Mouse (Mus musculus): Measurements from ENCODE around the gene Slc25a51. TPM values are rescaled to one million over a fixed set of nuclear protein-coding genes. Genes with fewer than 3 reads are reported as not detected.
"Not testable (repeated sequence)": the region's sequence is repeated elsewhere in the genome, so short reads cannot be mapped to it uniquely, and the experiment has no call there.

Gene Slc25a51
- polyA plus RNA-seq, 1 experiment from 2014 or later = 71.2 TPM

- H3K9me3 ChIP-seq = no peaks in the 10 kb centered on the region
- H3K27ac ChIP-seq = no peak overlapping the region
- no peak overlapping the region for H3K4me3 ChIP-seq
- H3K36me3 ChIP-seq = peaks cover 15% of the 10 kb centered on the region
- no peaks in the 10 kb centered on the region; the same call in 1 of the 2 replicates for H3K4me1 ChIP-seq (replicated peaks)
- no peak overlapping the region for H3K4me2 ChIP-seq
- H3K27me3 ChIP-seq = no peaks in the 10 kb centered on the region
- 82% methylated on average over 8 of the region's 8 CpGs for WGBS
- H3K9ac ChIP-seq = no peak overlapping the region
- ATAC-seq (ENCODE audit: low FRiP score) = no peak
These were observed 15.6 kb downstream of the Slc25a51 start for GRCm38 (mm10) chr4:45392994-45393393.

GRCm38 (mm10) chr4:45392572-45392971, 16.0 kb downstream of the Slc25a51 start:
- no peak overlapping the region for H3K4me3 ChIP-seq
- H3K4me2 ChIP-seq = no peak overlapping the region
- H3K36me3 ChIP-seq = peaks cover 11% of the 10 kb centered on the region
- no peaks in the 10 kb centered on the region for H3K27me3 ChIP-seq
- no peak overlapping the region for H3K27ac ChIP-seq
- no peaks in the 10 kb centered on the region for H3K9me3 ChIP-seq
- no peak overlapping the region for H3K9ac ChIP-seq
- no peaks in the 10 kb centered on the region; the same call in 1 of the 2 replicates for H3K4me1 ChIP-seq (replicated peaks)
- no peak for ATAC-seq (ENCODE audit: low FRiP score)
- WGBS = 78% methylated on average over 11 of the region's 11 CpGs

- Histone ChIP-seq H3K27ac (no peak overlapping the region), H3K9me3 (no peaks in the 10 kb centered on the region), H3K4me2 (no peak overlapping the region), H3K27me3 (no peaks in the 10 kb centered on the region), H3K4me1 (replicated peaks) (no peaks in the 10 kb centered on the region; the same call in 1 of the 2 replicates), H3K36me3 (peaks cover 7% of the 10 kb centered on the region), H3K4me3 (no peak overlapping the region), H3K9ac (no peak overlapping the region)
- no peak for ATAC-seq (ENCODE audit: low FRiP score)
- WGBS = 65% methylated on average over 4 of the region's 4 CpGs
These were observed 16.5 kb downstream of the Slc25a51 start for GRCm38 (mm10) chr4:45392099-45392498.

GRCm38 (mm10) chr4:45387296-45387695, 21.3 kb downstream of the Slc25a51 start:
- not testable (repeated sequence) for ATAC-seq (ENCODE audit: low FRiP score); H3K4me2 ChIP-seq; H3K27ac ChIP-seq; H3K4me3 ChIP-seq; H3K9me3 ChIP-seq; H3K27me3 ChIP-seq; H3K9ac ChIP-seq; H3K36me3 ChIP-seq; H3K4me1 ChIP-seq (replicated peaks)
- 95% methylated on average over 5 of the region's 5 CpGs for WGBS

- H3K27ac ChIP-seq; H3K4me3 ChIP-seq; H3K9me3 ChIP-seq; ATAC-seq (ENCODE audit: low FRiP score); H3K9ac ChIP-seq; H3K27me3 ChIP-seq; H3K4me2 ChIP-seq; H3K4me1 ChIP-seq (replicated peaks): not testable (repeated sequence)
- WGBS = 82% methylated on average over 2 of the region's 2 CpGs
- H3K36me3 ChIP-seq = peaks cover 13% of the 10 kb centered on the region; the same call in 1 of the 2 replicates
These were observed 26.4 kb downstream of the Slc25a51 start for GRCm38 (mm10) chr4:45382133-45382532.

- not testable (repeated sequence) for H3K27me3 ChIP-seq; H3K4me2 ChIP-seq; ATAC-seq (ENCODE audit: low FRiP score); H3K4me3 ChIP-seq; H3K9me3 ChIP-seq; H3K27ac ChIP-seq; H3K9ac ChIP-seq; H3K4me1 ChIP-seq (replicated peaks)
- peaks cover 23% of the 10 kb centered on the region for H3K36me3 ChIP-seq
- WGBS = 91% methylated on average over 10 of the region's 10 CpGs
These were observed 27.5 kb downstream of the Slc25a51 start for GRCm38 (mm10) chr4:45380903-45381580.

GRCm38 (mm10) chr4:45376573-45376972, 32.0 kb downstream of the Slc25a51 start:
- no peak overlapping the region for H3K27ac ChIP-seq
- WGBS = 90% methylated on average over 4 of the region's 4 CpGs
- no peaks in the 10 kb centered on the region for H3K9me3 ChIP-seq
- no peak for ATAC-seq (ENCODE audit: low FRiP score)
- H3K4me1 ChIP-seq (replicated peaks) = no peaks in the 10 kb centered on the region
- no peaks in the 10 kb centered on the region for H3K27me3 ChIP-seq
- H3K9ac ChIP-seq = no peak overlapping the region
- peaks cover 63% of the 10 kb centered on the region for H3K36me3 ChIP-seq
- no peak overlapping the region for H3K4me2 ChIP-seq
- no peak overlapping the region for H3K4me3 ChIP-seq

GRCm38 (mm10) chr4:45374879-45375278, 33.7 kb downstream of the Slc25a51 start:
- 78% methylated on average over 5 of the region's 5 CpGs for WGBS
- Histone ChIP-seq H3K27ac (no peak overlapping the region), H3K4me1 (replicated peaks) (no peaks in the 10 kb centered on the region), H3K9ac (no peak overlapping the region), H3K4me3 (no peak overlapping the region), H3K4me2 (no peak overlapping the region), H3K27me3 (no peaks in the 10 kb centered on the region), H3K36me3 (peaks cover 75% of the 10 kb centered on the region), H3K9me3 (no peaks in the 10 kb centered on the region)
- ATAC-seq (ENCODE audit: low FRiP score) = no peak

GRCm38 (mm10) chr4:45371261-45371660, 37.3 kb downstream of the Slc25a51 start:
- ATAC-seq (ENCODE audit: low FRiP score) = no peak
- H3K27me3 ChIP-seq = no peaks in the 10 kb centered on the region
- H3K4me1 ChIP-seq (replicated peaks) = no peaks in the 10 kb centered on the region
- H3K9ac ChIP-seq = no peak overlapping the region
- 90% methylated on average over 3 of the region's 3 CpGs for WGBS
- no peak overlapping the region for H3K4me2 ChIP-seq
- no peak overlapping the region for H3K27ac ChIP-seq
- H3K4me3 ChIP-seq = no peak overlapping the region
- peaks cover 66% of the 10 kb centered on the region for H3K36me3 ChIP-seq
- no peaks in the 10 kb centered on the region for H3K9me3 ChIP-seq

- Histone ChIP-seq H3K4me1 (replicated peaks) (no peaks in the 10 kb centered on the region), H3K36me3 (peaks cover 34% of the 10 kb centered on the region), H3K4me2 (no peak overlapping the region), H3K27ac (no peak overlapping the region), H3K9me3 (no peaks in the 10 kb centered on the region), H3K9ac (no peak overlapping the region), H3K27me3 (no peaks in the 10 kb centered on the region), H3K4me3 (no peak overlapping the region)
- 91% methylated on average over 3 of the region's 3 CpGs for WGBS
- no peak for ATAC-seq (ENCODE audit: low FRiP score)
These were observed 51.9 kb downstream of the Slc25a51 start for GRCm38 (mm10) chr4:45356653-45357052.

Small RNA genes lying within 50 kb of the gene (microRNA-seq; reads per million reads assigned to microRNA genes)
- gene Gm25692 = not detected

Other genes starting within 250 kb of the Slc25a51 start
- 1.2 and 1.3 TPM in 2 replicates for gene Frmpd1, start 223.9 kb downstream of the Slc25a51 start, polyA plus RNA-seq (2015; fragmentation: Nextera tagmentation; extraction: Ambion mirVana)
- gene Trmt10b, start 111.6 kb downstream of the Slc25a51 start, polyA plus RNA-seq (2015; fragmentation: Nextera tagmentation; extraction: Ambion mirVana) = 22.4 and 24.0 TPM in 2 replicates
- gene Dcaf10, start 66.7 kb downstream of the Slc25a51 start, polyA plus RNA-seq (2015; fragmentation: Nextera tagmentation; extraction: Ambion mirVana) = 8.1 and 8.2 TPM in 2 replicates
- 42.5 and 44.6 TPM in 2 replicates for gene Exosc3, start 66.0 kb downstream of the Slc25a51 start, polyA plus RNA-seq (2015; fragmentation: Nextera tagmentation; extraction: Ambion mirVana)
- 3.8 and 5.7 TPM in 2 replicates for gene Shb, start 123.7 kb upstream of the Slc25a51 start, polyA plus RNA-seq (2015; fragmentation: Nextera tagmentation; extraction: Ambion mirVana)

All from hindbrain, embryonic 13.5 days (tissue).